Mouse (Mus musculus) activated CD4-positive, CD25-positive, alpha-beta regulatory T cell, adult 4 months (primary cell): Measurements from ENCODE around the gene Ywhag. TPM values are rescaled to one million over a fixed set of nuclear protein-coding genes. Genes with fewer than 3 reads are reported as not detected.
A peak's percentile ranks its signal among the peaks of the same experiment; 100 is the strongest.

Experiments used
- ATAC-seq: one replicate; pipeline ENCODE4 v1.8.0; 2017
- polyA plus RNA-seq, 2 experiments: library from polyadenylated mRNA; unstranded; fragments of 100-300 nt; shearing (Covaris generic); gene quantifications; one replicate each; pipeline ENCODE4 v1.2.1; 2017

Gene Ywhag
- polyA plus RNA-seq, 2 experiments from 2014 or later, result 34.1 to 56.7 TPM

DNA sequence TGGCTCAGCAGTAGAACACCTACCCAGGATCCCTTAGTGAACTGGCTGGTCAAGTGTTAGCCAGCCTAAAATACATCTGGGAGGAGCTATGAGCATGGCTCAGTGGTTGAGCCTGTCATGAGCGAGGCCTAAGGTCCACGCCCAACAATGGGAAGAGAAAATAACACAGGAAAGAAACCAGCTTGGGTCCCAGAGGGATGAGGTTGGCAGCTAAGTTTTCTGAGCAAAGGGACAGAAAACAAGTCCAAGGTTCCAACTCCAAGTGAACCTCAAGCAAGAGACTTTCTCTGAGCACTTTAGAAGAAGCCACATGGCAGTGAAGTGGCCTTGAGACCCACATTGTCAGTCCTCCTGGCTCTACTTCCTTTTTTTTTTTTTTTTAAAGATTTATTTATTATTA is 17.2 kb upstream of the Ywhag start:
- ATAC-seq, result no peak

DNA sequence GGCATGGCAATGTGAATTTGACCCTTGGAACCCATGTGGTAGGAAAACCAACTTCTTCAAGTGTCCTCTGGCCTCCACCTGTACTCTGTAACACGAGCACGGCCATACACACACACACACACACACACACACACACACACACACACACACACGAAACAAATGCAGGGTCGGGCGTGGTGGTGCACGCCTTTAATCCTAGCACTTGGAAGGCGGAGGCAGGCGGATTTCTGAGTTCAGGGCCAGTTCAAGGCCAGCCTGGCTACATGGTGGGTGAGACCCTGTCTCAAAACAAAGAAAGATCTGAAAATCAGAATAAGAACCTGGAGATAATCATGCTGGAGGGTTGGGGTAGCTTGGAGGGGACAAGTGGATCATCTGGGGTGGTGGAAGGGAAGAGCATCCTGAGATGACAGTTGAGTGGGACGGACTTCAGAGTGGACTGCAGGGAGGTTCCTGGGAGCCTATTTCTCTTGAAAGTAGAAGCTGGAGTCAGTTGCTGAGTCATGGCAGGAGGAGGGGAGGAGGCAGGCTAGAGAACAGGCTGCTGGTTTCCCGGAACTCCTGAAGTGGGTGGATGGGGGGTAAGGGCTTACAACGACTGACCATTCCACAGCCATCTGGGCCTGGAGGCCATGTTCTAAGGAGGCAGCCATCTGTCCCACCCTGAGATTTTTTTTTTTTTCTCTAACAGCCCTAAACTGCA is 16.4 kb upstream of the Ywhag start:
- no peak for ATAC-seq

DNA sequence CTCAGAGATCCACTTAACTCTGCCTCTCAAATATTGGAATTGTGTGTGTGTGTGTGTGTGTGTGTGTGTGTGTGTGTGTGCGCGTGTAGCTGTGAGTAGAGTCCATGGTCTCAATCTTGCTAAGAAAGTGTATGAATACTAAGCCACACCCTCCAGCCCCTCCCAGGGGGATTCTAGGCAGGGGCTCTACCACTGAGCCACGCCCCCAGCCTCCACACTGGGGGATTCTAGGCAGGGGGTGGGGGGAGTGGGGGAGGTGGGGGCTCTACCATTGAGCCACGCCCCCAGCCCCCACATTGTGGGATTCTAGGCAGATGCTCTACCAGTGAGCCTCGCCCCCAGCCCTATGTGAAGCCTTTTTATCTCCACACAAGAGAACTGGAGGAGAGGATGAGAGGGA is 12.2 kb upstream of the Ywhag start:
- no peak for ATAC-seq

DNA sequence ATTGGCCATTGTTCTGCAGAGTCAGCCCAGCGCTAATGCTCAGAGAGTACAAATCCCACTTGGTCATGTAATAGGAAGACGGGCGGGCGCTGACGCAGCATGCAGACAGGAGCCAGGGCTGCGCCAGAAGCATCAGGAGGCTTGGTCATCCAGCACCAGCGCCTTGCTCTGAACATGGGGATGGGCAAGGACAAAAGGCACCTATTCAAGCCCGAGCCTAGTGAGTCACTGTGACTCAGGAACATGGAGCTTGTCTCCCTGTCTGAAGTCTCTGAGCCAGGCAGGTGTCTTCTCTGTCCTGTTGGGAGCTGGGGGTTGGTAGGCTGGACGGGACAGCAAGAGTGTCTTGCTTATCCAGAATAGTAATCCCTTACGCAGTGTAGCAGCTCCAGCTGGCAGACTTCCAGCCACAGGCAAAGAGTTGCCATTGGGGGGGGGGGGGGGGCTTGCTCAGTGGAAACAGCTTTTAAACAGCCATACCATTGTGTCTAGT is 11.5 kb upstream of the Ywhag start:
- ATAC-seq, result no peak

DNA sequence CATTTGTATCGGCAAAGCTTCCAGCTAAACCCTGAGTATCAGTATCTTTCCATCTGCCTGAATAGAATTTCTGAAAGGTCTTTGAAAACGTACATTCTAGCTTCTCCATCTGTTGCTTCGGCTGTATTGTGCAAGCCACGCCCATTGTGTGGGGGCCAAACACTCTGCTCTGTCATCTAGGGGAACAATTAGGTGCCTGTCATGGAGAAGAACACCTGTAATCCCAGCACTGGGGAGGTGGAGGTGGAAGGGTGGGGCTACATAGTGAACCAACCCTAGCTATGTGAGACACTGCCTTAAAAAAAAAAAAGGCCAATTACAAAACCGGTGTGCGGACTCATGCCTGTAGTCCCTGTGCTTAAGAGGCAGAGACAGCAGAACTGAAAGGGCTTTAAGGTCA is 8.3 kb upstream of the Ywhag start:
- ATAC-seq, result no peak

DNA sequence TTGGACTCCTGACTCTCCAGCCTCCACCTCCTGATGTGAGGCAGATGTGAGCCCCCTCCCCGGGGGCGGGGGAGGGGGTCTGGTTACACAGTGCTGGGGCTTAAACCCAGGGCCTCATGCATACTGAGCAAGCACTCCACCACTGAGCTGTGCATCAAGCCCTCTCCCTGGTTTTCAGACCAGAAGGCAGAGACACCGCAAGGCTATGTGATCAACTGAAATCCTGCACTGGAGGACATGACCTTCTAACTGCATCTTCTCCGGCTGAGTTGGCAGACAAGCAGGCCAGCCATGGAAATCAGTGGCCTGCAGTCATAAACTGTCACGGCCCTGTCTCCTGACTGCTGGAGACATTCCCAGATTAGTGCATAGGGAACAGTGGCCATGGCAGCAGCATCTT is 6.2 kb upstream of the Ywhag start:
- ATAC-seq, result no peak

DNA sequence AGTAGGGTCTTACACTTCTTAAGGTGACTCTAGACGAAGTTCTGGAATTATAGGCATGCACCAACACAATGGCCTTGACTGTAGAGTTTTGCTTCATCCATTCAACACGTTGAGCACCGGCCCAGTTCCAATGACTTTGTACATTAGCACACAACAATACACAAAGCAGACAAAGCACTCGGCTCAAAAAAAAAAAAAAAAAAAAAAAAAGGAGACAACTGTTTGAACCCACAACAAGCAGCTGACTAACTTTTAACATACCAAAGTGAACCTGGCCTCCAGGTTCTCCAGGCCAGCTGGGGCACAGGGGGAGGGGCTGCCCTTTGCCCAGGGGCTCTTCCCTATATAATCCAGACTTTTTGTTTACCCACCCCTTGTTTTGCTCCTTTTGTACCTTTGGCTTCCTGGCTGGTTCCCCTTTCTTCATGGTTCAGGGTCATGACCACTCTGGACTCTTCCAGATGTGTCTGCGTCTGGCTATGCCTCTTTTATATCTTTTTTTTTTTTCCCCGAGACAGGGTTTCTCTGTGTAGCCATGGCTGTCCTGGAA is 1.3 kb upstream of the Ywhag start:
- no peak for ATAC-seq

DNA sequence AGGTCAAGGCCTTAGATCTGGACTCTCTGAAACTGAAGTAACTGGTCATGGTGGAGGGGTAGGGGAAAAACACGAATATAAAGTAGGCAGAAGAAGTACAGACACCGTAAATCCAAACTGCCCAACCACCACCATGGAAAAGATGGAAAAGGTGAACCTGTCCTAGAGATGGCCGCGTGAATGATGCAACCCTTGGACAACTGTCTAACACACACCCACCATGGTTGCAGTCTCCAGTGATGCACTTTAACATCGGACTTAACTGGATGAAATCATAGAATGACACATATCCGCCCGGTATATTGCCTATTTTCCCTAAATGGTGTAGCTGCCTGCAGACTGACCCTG is 734 bp upstream of the Ywhag start:
- no peak for ATAC-seq

DNA sequence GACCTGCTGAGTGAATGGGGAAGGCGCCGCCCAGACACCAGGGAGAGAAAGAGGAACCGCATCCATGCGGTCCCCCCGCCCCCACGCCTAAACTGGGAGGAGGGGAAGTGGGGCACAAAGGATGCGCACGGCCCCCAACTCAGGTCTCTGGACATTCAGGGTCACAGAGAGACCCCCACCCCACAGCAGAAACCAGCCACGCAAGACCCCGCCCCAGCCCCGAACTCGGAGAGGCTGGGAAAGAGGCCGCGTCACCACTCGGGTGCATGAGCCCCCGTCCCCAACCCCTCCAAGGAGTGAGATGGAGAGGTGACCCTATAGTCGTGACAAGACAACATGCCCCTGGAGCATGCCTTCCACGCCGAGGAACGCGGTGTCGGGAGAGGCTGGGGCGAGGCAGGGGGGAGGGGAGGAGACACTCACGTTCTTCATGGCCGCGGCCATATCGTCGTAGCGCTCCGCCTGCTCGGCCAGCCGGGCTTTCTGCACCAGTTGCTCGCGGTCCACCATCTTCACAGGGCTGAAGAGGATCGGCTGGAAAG is 445 bp downstream of the Ywhag start:
- ATAC-seq, result peak; percentile 30

- ATAC-seq, result no peak
Observed at GRCm38 (mm10) chr5:135933222-135933899, 1.1 kb downstream of the Ywhag start.

- no peak for ATAC-seq
Observed at GRCm38 (mm10) chr5:135932359-135932758, 2.1 kb downstream of the Ywhag start.

DNA sequence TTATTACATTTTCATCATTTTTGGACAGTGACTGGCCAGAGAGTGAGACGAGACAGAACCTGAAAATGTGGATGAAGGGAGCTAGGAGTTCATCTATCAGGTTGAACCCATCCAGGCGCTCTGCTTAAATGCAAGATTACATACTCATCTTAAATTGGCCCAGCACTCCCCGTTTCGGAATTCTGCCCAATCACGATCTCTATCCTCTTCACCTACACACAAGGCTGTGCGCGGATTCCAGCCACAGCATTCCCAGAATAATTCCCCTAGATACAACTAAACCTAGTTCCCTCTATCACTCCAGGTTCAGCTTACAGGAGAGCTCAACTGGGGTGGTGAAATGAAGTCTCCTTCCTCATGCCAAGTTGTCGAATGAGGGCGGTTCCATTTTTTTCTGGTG is 2.9 kb downstream of the Ywhag start:
- ATAC-seq, result no peak

DNA sequence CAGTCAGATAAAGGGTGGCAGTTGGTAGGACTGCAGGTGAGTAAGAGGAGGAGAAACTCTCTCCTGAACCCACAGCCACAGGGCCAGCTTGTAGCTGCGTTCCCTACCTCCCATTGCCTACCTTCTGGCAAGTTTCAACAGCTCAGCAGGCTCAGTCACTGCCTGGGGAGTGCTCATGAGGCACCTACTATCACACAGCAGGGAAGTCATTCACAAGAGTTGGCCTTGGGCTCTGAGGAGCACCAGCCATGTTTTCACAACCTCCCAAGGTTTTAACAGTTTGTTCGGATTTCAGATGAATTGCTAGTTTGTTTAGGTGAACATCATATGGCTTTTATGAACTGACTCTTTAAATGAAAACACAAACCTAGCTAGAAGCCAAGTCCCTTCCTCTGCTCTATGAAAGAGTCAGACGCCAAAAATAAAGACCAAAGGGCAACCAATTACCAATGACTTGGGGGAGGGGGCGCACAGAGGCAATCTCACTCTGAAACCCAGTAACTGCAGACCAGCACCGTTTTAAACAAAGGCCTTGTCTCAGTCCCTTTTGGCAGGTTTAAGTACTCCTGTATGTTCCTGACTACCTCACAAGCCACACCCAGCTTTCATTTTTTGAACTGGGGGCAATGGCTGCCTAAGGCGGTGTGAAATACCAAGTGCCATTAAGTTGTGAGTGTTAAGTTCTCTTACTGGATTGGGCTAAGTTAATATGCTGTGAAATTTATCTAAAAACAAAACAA is 4.6 kb downstream of the Ywhag start:
- ATAC-seq, result no peak

DNA sequence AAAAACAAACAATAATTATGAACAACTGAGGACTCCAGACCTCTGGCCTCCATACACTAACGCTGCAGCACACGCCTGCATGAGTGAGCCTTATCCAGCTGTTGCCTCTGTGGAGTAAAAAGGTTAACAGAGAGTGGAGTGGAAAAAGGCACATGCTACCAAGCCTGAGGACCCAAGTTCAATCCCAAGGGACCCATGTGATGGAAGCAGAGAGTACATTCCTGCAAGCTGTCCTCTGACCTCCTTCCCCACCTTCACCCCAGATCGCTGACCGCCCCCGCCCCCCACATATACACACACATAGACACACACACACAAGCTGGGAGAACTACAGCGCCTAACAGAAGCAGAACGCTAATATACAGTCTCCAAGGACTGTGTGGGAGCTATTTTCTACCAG is 10.5 kb downstream of the Ywhag start:
- no peak for ATAC-seq

GRCm38 (mm10) chr5:135919902-135920301 is 14.5 kb downstream of the Ywhag start:
- no peak for ATAC-seq

- no peak for ATAC-seq
Observed at GRCm38 (mm10) chr5:135918593-135918992, 15.8 kb downstream of the Ywhag start.

GRCm38 (mm10) chr5:135918059-135918437 is 16.4 kb downstream of the Ywhag start:
- no peak for ATAC-seq

DNA sequence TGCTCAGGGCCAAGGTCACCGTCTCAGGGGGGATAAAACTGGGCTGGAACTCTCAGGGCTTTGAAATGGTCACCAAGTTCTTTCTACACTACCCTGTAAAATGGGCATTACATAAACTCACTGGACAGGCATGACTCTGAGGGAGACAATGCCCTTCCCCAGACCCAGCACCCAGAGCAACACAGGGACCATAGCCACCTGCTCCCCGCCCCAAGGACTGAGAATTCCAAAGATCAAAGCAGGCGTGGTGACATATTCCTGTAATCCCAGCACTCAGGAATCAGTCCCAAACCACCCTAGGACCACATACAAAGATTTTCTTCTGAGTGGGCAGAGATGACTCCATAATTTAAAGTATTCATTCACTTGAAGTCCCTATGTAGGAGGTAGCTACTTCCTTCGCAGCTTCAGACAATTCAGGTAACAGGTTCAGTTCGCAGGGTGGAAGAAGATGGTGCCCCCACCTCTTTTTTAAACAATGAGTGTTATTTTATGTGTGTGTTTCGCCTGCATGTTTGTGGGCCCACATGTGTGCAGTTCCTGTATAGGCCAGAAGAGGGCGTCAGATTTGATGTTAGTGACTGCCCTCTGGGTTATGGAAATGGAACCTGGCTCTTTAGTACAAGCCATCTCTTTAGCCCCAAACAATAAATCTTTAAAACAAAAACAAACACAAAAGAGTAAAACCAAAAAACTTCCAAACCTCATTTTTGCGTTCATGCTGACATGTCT is 16.9 kb downstream of the Ywhag start:
- ATAC-seq, result no peak

GRCm38 (mm10) chr5:135916601-135917000 is 17.8 kb downstream of the Ywhag start:
- no peak for ATAC-seq

DNA sequence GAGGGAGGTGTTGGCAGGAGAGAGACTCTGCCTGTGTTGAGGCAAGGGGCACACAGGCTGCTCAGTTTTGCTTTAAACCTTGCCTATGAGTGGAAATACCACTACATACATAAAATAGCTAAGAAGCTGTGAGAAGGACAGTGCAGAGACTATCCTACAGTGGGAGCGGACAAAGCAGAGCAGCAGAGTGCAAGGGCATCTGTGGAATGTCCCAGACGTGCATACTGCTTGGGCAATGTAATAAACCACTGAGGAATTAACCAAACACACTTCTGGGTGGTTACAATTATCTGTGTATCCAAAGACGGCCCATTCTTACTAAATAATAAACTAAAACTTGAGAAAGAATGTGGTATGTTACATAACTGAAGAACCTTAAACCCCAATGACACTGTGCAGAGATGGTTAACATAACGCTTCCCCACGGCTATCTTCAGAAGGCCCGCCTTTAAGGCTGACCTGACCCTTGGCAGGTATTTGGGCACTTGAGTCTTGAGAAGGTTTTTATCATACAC is 18.3 kb downstream of the Ywhag start:
- no peak for ATAC-seq

DNA sequence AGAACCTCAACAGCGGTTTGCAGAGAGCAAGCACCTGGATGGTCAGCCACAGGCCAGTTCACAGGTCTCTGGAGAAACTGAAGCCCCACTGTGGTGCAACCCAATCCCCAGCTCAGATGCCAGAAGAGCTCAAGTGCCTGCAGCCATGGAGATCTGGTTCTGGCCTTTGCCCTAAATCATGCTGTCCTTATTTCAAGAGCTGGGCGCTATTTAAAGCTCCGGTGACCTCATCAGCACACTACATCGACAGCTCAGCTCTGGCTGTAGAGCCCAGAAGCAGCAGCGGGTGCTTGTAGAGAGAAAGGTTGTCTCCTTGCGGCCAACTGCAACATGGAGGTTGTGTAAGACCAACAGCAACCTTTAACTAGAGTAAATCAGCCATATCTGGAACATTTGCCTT is 20.3 kb downstream of the Ywhag start:
- ATAC-seq, result no peak

GRCm38 (mm10) chr5:135913201-135913600 is 21.2 kb downstream of the Ywhag start:
- ATAC-seq, result peak; percentile 92
